Mouse (Mus musculus) thymus, postnatal 0 days (tissue): ENCODE results near the gene Gimap9. TPM values are rescaled to one million over a fixed set of nuclear protein-coding genes. Genes with fewer than 3 reads are reported as not detected.
"Not testable (repeated sequence)": the region's sequence is repeated elsewhere in the genome, so short reads cannot be mapped to it uniquely, and the experiment has no call there.

Source experiments
- DNase-seq: peaks from one replicate; pipeline ENCODE4 v3.0.0-alpha.2; 2015; ENCODE audit warnings: low spot score
- polyA plus RNA-seq: library from polyadenylated mRNA; unstranded; fragments of >200 nt; fragmentation: Nextera tagmentation; extraction: Ambion mirVana; gene quantifications from 2 replicates; pipeline ENCODE4 v1.2.1, GENCODE M21; 2015

The Gimap9 gene
- polyA plus RNA-seq, 1 experiment from 2014 or later = 164 TPM

DNA sequence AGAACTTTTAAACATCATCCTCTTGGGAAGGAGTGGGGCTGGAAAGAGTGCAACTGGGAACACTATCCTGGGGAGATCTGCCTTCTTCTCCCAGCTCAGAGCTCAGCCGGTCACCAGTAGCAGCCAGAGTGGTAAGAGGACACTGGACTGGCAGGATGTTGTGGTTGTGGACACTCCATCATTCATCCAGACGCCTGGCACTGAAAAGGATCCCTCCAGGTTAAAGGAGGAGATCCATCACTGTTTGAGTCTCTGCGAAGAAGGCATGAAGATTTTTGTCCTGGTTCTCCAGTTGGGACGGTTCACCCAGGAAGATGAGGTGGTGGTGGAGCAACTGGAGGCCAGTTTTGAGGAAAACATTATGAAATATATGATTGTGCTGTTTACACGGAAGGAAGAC is 17.2 kb upstream of the Gimap9 start:
- DNase-seq = no peak

DNA sequence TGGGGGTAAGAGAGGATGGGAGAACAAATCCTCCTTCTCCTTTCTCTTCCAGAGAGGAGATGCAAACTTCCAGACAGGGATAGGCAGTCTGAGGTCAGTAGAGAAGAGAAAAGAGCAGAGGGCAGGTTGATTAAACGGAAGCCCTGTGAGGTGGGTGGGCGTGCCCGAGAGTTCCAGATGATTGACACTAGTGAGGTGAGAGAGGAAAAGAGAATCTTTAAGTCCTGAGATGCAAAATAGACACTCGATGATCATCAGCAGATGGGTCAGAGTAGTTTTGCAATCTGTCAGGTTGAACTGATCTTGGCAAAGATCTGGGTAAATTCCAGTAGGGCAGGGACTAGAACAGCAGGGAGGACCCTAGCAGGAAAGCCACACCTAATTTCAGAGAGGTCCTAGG is 11.2 kb upstream of the Gimap9 start:
- no peak for DNase-seq

GRCm38 (mm10) chr6:48665471-48665870 is 10.5 kb upstream of the Gimap9 start:
- DNase-seq = no peak

- no peak for DNase-seq
Observed at GRCm38 (mm10) chr6:48666159-48666586, 9.8 kb upstream of the Gimap9 start.

GRCm38 (mm10) chr6:48668022-48668421 is 7.9 kb upstream of the Gimap9 start:
- DNase-seq = no peak

DNA sequence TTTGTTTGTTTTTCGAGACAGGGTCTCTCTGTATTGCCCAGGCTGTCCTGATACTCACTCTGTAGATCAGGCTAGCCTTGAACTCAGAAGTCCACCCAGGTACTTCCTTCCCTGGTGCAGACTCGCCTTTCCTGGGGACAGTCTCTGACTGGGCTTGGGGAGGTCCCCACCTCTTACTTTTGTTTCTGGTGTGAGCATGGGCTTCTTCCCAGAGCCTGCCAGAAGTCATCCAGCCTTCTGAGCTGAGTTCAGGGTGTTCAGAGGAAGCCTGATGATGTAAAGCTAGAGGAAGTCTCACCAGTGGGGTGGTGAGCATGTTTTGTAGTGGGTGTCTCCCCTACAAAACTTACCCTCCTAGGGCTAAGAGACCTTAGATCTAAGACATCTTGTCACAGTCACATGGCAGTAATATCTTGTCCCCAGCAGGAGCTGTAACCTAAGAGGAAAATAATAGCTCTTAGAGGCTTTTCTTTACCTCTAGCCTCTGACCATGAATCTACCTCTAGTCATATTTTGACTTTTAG is 6.4 kb upstream of the Gimap9 start:
- no peak for DNase-seq

GRCm38 (mm10) chr6:48674291-48675058 is 1.5 kb upstream of the Gimap9 start:
- peak; percentile 41 for DNase-seq

GRCm38 (mm10) chr6:48675400-48675930 is 464 bp upstream of the Gimap9 start:
- no peak for DNase-seq

DNA sequence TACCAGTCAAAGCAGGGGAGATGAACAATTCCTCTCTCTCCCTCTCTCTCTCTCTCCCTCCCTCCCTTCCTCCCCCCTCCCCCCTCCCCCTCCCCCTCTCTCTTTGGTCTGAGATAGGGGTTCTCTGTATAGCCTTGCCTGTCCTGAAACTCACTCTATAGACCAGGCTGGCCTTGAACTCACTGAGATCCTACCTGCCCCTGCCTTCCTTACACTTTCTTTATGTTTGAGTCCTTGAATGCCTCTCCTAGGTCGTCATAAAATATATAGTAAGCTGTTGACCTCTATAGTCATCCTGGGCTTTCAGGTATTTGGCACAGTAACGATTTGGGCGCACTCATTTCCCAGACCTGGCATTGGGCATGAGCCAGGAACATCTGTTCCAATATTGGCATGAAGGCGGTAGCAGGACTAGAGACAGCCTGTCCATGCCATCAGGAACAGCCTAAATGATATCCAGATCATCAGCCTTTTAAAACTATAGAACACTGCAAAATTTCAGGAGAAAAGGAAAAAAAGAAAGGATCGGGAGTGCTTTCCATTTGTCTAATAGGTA is 1.0 kb downstream of the Gimap9 start:
- no peak for DNase-seq

DNA sequence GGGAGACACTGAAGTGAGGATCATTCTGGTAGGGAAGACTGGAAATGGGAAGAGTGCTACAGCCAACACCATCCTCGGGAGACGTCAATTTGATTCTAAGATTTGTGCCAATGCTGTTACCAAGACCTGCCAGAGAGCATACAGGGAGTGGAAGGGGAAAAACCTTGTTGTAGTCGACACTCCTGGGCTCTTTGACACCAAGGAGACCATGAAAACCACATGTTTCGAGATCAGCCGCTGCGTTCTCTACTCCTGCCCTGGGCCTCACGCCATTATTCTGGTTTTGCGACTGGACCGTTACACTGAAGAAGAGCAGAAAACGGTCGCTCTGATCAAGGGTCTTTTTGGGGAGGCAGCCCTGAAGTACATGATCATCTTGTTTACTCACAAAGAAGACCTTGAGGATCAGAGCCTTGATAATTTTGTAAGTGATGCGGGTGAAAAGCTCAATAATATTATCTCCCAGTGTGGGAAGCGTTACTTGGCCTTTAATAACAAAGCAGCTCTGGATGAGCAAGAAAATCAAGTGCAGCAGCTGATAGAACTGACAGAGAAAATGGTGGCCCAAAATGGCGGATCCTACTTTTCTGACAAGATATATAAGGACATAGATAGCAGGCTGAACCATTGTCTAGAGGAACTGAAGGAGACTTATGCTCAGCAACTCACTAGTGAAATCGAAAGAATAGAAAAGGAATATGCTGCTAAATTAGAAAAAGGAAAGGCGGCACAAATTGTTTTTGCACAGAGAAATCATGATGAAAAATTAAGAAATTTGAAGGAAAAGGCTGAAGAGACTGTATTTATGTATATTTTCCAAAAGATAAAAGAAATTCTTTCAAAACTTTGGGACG is 1.8 kb downstream of the Gimap9 start:
- no peak for DNase-seq

- DNase-seq = no peak
Observed at GRCm38 (mm10) chr6:48678391-48678790, 2.5 kb downstream of the Gimap9 start.

- DNase-seq = peak; percentile 43
Observed at GRCm38 (mm10) chr6:48679701-48680100, 3.8 kb downstream of the Gimap9 start.

DNA sequence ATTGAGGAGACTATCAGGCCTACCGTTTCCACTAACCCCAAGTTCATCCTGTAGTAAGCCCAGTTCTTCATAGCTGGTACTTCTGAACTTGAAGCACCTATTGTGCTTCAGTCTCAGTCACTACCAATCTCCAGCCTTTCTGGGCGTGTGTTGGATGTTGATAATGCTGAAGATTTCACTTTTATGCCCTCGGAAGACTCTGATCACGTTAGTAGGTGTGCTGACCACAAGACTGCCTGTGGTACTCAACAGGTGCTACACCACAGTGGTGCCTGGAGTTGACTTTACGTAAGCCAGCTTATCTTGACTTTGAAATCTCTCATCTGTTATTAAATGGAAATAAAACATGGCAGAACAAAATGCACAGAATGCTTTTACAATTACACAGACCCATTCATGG is 4.5 kb downstream of the Gimap9 start:
- peak; percentile 53 for DNase-seq

GRCm38 (mm10) chr6:48681472-48682090 is 5.7 kb downstream of the Gimap9 start:
- peak; percentile 65 for DNase-seq

DNA sequence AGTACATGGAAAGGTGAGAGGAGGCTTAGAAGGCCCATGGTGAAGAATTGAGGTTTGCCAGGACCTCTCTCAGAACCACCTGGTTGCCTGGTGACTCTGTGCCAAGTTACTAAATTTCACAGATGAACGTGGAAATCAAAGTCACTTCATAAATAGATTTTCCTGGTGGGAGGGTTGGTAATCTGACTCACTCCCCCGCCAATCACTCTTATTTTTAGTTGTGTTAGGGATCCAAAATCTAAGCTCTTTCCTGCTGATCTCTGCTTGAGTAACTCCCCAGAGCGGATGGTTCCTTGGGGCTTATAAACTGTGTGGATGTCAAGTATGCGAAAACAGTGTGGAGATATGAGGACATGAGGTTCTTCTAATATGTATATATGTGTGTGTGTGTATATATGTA is 6.3 kb downstream of the Gimap9 start:
- DNase-seq = no peak

GRCm38 (mm10) chr6:48683263-48683821 is 7.4 kb downstream of the Gimap9 start:
- DNase-seq = not testable (repeated sequence)

GRCm38 (mm10) chr6:48684319-48684718 is 8.4 kb downstream of the Gimap9 start, which contains the start of gene Gimap4:
Gene Gimap4, plus strand, starts transcription at chr6:48684549.
- DNase-seq = no peak

DNA sequence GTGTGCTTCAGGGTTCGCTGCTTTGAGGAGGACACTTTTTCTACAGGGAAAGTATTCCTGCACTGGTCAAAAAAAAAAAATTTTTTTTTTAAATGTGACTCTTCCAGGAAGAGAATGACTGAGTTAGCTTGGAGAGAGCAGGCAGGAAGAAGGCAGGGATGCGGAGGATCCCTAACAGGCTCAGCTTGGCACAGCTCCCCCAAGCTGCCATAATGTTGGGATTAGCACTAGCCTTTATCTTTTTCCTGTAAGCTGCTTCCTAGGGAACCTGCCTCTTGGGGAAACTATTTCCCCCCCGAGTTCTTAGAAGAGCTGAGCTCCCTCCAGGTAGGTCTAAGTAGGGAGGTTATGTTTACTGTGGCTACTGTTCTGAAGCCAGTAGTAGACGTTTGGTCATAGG is 8.9 kb downstream of the Gimap9 start:
- DNase-seq = no peak

- no peak for DNase-seq
Observed at GRCm38 (mm10) chr6:48685251-48685650, 9.3 kb downstream of the Gimap9 start.
